Mouse (Mus musculus) neural tube, embryonic 11.5 days (tissue): ENCODE measurements around the gene Fuca1. TPM values are rescaled to one million over a fixed set of nuclear protein-coding genes. Genes with fewer than 3 reads are reported as not detected.

Experiments
- polyA plus RNA-seq: library from polyadenylated mRNA; unstranded; fragments of >200 nt; fragmentation: Nextera tagmentation; extraction: Ambion mirVana; gene quantifications from 2 replicates; pipeline ENCODE4 v1.2.1, GENCODE M21; 2014

Fuca1 gene
- polyA plus RNA-seq, 1 experiment from 2014 or later, result 60.6 TPM

Other genes with a start within 250 kb of the Fuca1 start
- 0.05 and 0.16 TPM in 2 replicates for gene Ifnlr1, start 234.4 kb upstream of the Fuca1 start, polyA plus RNA-seq
- not detected in 2 replicates for gene Il22ra1, start 192.6 kb upstream of the Fuca1 start, polyA plus RNA-seq
- gene Myom3, start 161.0 kb upstream of the Fuca1 start, polyA plus RNA-seq, result 0.62 and 0.93 TPM in 2 replicates
- gene Srsf10, start 65.0 kb upstream of the Fuca1 start, polyA plus RNA-seq, result 349 and 359 TPM in 2 replicates
- gene Pnrc2, start 46.9 kb upstream of the Fuca1 start, polyA plus RNA-seq, result 196 and 201 TPM in 2 replicates
- 0.38 and 1.0 TPM in 2 replicates for gene Cnr2, start 25.3 kb upstream of the Fuca1 start, polyA plus RNA-seq
- gene Hmgcl, start 25.7 kb downstream of the Fuca1 start, polyA plus RNA-seq, result 62.3 and 62.7 TPM in 2 replicates
- gene Gale, start 43.0 kb downstream of the Fuca1 start, polyA plus RNA-seq, result 34.2 and 36.4 TPM in 2 replicates
- gene Lypla2, start 51.9 kb downstream of the Fuca1 start, polyA plus RNA-seq, result 161 and 171 TPM in 2 replicates
- 60.0 and 60.6 TPM in 2 replicates for gene Pithd1, start 66.5 kb downstream of the Fuca1 start, polyA plus RNA-seq
- gene Eloa, start 101.0 kb downstream of the Fuca1 start, polyA plus RNA-seq, result 44.3 and 45.2 TPM in 2 replicates
- gene Rpl11, start 132.7 kb downstream of the Fuca1 start, polyA plus RNA-seq, result 410 and 416 TPM in 2 replicates
- 440 and 470 TPM in 2 replicates for gene Id3, start 222.8 kb downstream of the Fuca1 start, polyA plus RNA-seq